Mouse (Mus musculus): Measurements from ENCODE around the gene Krt18. TPM values are rescaled to one million over a fixed set of nuclear protein-coding genes. Genes with fewer than 3 reads are reported as not detected.

The Krt18 gene
- total and polyA plus RNA-seq, 2 experiments = 124 to 255 TPM

GRCm38 (mm10) chr15:102023888-102024287, 4.1 kb upstream of the Krt18 start:
- Histone ChIP-seq H3K27ac (replicated peaks; ENCODE audit: insufficient read depth, low read depth, low read length) (no peak overlapping the region), H3K27me3 (ENCODE audit: control insufficient read depth, insufficient read depth, low read length) (no peaks in the 10 kb centered on the region), H3K79me2 (ENCODE audit: control insufficient read depth, insufficient read depth, low read length) (no peaks in the 10 kb centered on the region), H3K4me1 (ENCODE audit: control insufficient read depth, insufficient read depth, low read length) (peaks cover 14% of the 10 kb centered on the region), H3K9ac (ENCODE audit: low read depth, low read length) (no peak overlapping the region), H3K4me3 (ENCODE audit: insufficient read depth, low read depth, low read length) (no peak overlapping the region), H3K36me3 (ENCODE audit: control insufficient read depth, insufficient read depth, low read length) (no peaks in the 10 kb centered on the region)
- TF ChIP-seq POLR2A (IDR thresholded peaks at IDR 0.05; ENCODE audit: extremely low read depth, insufficient read depth, low read length) = no peak
- no peak for TF ChIP-seq CTCF (IDR thresholded peaks at IDR 0.05; ENCODE audit: low read depth, low read length)
- WGBS = 26% methylated on average over 8 of the region's 8 CpGs
- DNase-seq (ENCODE audit: extremely low read depth, low read depth, low spot score) = no peak

DNA sequence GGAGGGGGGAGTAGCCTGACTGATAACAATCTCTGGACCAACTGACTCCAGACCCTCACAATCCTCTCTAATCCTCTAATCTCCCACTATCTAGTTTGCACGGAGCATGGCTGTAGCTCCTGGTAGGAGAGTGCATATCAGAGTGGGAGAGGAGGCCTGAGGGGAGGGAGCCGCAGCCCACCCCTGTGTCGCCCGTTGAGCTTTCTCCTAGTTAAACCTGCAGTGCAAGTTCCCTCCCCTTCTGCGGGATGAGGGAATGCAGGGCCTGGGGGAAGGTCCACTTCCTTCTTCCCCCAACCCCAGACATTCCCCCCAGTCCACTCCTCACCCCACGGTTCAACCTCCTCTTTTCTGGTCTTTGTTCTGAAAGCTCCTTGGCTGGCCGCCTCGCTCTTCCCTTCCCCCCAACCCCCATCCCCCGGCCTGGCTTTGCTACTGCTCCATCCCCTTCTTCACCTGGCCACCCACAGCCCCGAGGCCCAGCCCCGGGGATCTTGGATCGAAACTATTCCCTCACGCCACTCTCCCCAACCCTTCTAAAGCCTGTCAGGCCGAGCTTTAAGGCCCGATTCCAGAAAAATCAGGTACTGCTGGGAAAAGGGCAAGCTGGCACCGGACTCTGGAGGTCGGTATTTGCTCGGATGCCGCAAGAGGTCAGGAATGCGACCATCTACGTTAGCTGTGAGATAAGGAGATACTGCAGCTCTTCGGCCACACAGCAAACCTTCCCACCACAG, 2.7 kb upstream of the Krt18 start:
- Histone ChIP-seq H3K27me3 (ENCODE audit: control insufficient read depth, insufficient read depth, low read length) (no peaks in the 10 kb centered on the region), H3K27ac (replicated peaks; ENCODE audit: insufficient read depth, low read depth, low read length) (peak overlapping the region; percentile 70), H3K9ac (ENCODE audit: low read depth, low read length) (peak overlapping the region; percentile 5; the same call in 1 of the 2 replicates), H3K36me3 (ENCODE audit: control insufficient read depth, insufficient read depth, low read length) (peaks cover 10% of the 10 kb centered on the region), H3K79me2 (ENCODE audit: control insufficient read depth, insufficient read depth, low read length) (no peaks in the 10 kb centered on the region), H3K4me3 (ENCODE audit: insufficient read depth, low read depth, low read length) (no peak overlapping the region), H3K4me1 (ENCODE audit: control insufficient read depth, insufficient read depth, low read length) (peaks cover 19% of the 10 kb centered on the region)
- peak; percentile 82 for DNase-seq (ENCODE audit: extremely low read depth, low read depth, low spot score)
- 12% methylated on average over 22 of the region's 22 CpGs for WGBS
- TF ChIP-seq CTCF (IDR thresholded peaks at IDR 0.05; ENCODE audit: low read depth, low read length) (no peak), POLR2A (IDR thresholded peaks at IDR 0.05; ENCODE audit: extremely low read depth, insufficient read depth, low read length) (no peak)

GRCm38 (mm10) chr15:102026430-102026829, 1.6 kb upstream of the Krt18 start:
- Histone ChIP-seq H3K27ac (replicated peaks; ENCODE audit: insufficient read depth, low read depth, low read length) (peak overlapping the region; percentile 91), H3K27me3 (ENCODE audit: control insufficient read depth, insufficient read depth, low read length) (no peaks in the 10 kb centered on the region), H3K9ac (ENCODE audit: low read depth, low read length) (peak overlapping the region; percentile 47; the same call in 1 of the 2 replicates), H3K4me1 (ENCODE audit: control insufficient read depth, insufficient read depth, low read length) (peaks cover 19% of the 10 kb centered on the region), H3K4me3 (ENCODE audit: insufficient read depth, low read depth, low read length) (peak overlapping the region; percentile 18; the same call in 1 of the 2 replicates), H3K36me3 (ENCODE audit: control insufficient read depth, insufficient read depth, low read length) (peaks cover 18% of the 10 kb centered on the region), H3K79me2 (ENCODE audit: control insufficient read depth, insufficient read depth, low read length) (no peaks in the 10 kb centered on the region)
- TF ChIP-seq CTCF (IDR thresholded peaks at IDR 0.05; ENCODE audit: low read depth, low read length) = peak; percentile 23; the same call in 1 of the 2 replicates
- no peak for TF ChIP-seq POLR2A (IDR thresholded peaks at IDR 0.05; ENCODE audit: extremely low read depth, insufficient read depth, low read length)
- WGBS = 6% methylated on average over 12 of the region's 12 CpGs
- DNase-seq (ENCODE audit: extremely low read depth, low read depth, low spot score) = peak; percentile 98

- TF ChIP-seq CTCF (IDR thresholded peaks at IDR 0.05; ENCODE audit: low read depth, low read length) (no peak), POLR2A (IDR thresholded peaks at IDR 0.05; ENCODE audit: extremely low read depth, insufficient read depth, low read length) (no peak)
- peaks cover 3% of the 10 kb centered on the region; the same call in 1 of the 2 replicates for H3K4me1 ChIP-seq (ENCODE audit: control insufficient read depth, insufficient read depth, low read length)
- WGBS = 67% methylated on average over 16 of the region's 16 CpGs
- no peak overlapping the region for H3K27ac ChIP-seq (replicated peaks; ENCODE audit: insufficient read depth, low read depth, low read length)
- H3K79me2 ChIP-seq (ENCODE audit: control insufficient read depth, insufficient read depth, low read length) = no peaks in the 10 kb centered on the region
- H3K27me3 ChIP-seq (ENCODE audit: control insufficient read depth, insufficient read depth, low read length) = no peaks in the 10 kb centered on the region
- no peak overlapping the region for H3K4me3 ChIP-seq (ENCODE audit: insufficient read depth, low read depth, low read length)
- peaks cover 25% of the 10 kb centered on the region for H3K36me3 ChIP-seq (ENCODE audit: control insufficient read depth, insufficient read depth, low read length)
- DNase-seq (ENCODE audit: extremely low read depth, low read depth, low spot score) = no peak
- H3K9ac ChIP-seq (ENCODE audit: low read depth, low read length) = no peak overlapping the region
These were observed 6.4 kb downstream of the Krt18 start for GRCm38 (mm10) chr15:102034121-102035053.

- H3K79me2 ChIP-seq (ENCODE audit: control insufficient read depth, insufficient read depth, low read length) = no peaks in the 10 kb centered on the region
- 59% methylated on average over 4 of the region's 4 CpGs for whole genome bisulfite sequencing
These were observed 12.3 kb downstream of the Krt18 start for GRCm38 (mm10) chr15:102040277-102040676.

More at GRCm38 (mm10) chr15:102040277-102040676, 12.3 kb downstream of the Krt18 start:
- H3K9ac ChIP-seq (ENCODE audit: low read depth, low read length) = no peak overlapping the region
- no peak for DNase-seq (ENCODE audit: extremely low read depth, low read depth, low spot score)
- TF ChIP-seq CTCF (IDR thresholded peaks at IDR 0.05; ENCODE audit: low read depth, low read length) (no peak), POLR2A (IDR thresholded peaks at IDR 0.05; ENCODE audit: extremely low read depth, insufficient read depth, low read length) (no peak)
- no peak overlapping the region for H3K4me3 ChIP-seq (ENCODE audit: insufficient read depth, low read depth, low read length)
- no peaks in the 10 kb centered on the region for H3K27me3 ChIP-seq (ENCODE audit: control insufficient read depth, insufficient read depth, low read length)
- no peak overlapping the region for H3K27ac ChIP-seq (replicated peaks; ENCODE audit: insufficient read depth, low read depth, low read length)
- H3K4me1 ChIP-seq (ENCODE audit: control insufficient read depth, insufficient read depth, low read length) = no peaks in the 10 kb centered on the region
- no peaks in the 10 kb centered on the region for H3K36me3 ChIP-seq (ENCODE audit: control insufficient read depth, insufficient read depth, low read length)
